Mouse (Mus musculus): Measurements from ENCODE around the gene Dmrtb1.

Gene Dmrtb1

GRCm38 (mm10) chr4:107684130-107684529, at the start of gene Dmrtb1:
Gene Dmrtb1, minus strand, starts transcription at chr4:107684230.
- no peak for DNase-seq (ENCODE audit: extremely low read depth, low read depth, low spot score)

- DNase-seq (ENCODE audit: extremely low read depth, low read depth, low spot score): no peak
Measured at GRCm38 (mm10) chr4:107733603-107734002, 49.6 kb upstream of the Dmrtb1 start.

- no peak for DNase-seq (ENCODE audit: extremely low read depth, low read depth, low spot score)
Measured at GRCm38 (mm10) chr4:107732624-107733023, 48.6 kb upstream of the Dmrtb1 start.

- DNase-seq (ENCODE audit: extremely low read depth, low read depth, low spot score): no peak
Measured at GRCm38 (mm10) chr4:107732182-107732581, 48.2 kb upstream of the Dmrtb1 start.

GRCm38 (mm10) chr4:107731088-107731465, 47.0 kb upstream of the Dmrtb1 start:
- DNase-seq (ENCODE audit: extremely low read depth, low read depth, low spot score): no peak

- no peak for DNase-seq (ENCODE audit: extremely low read depth, low read depth, low spot score)
Measured at GRCm38 (mm10) chr4:107730391-107731087, 46.5 kb upstream of the Dmrtb1 start.

- DNase-seq (ENCODE audit: extremely low read depth, low read depth, low spot score): no peak
Measured at GRCm38 (mm10) chr4:107725432-107725831, 41.4 kb upstream of the Dmrtb1 start.

- no peak for DNase-seq (ENCODE audit: extremely low read depth, low read depth, low spot score)
Measured at GRCm38 (mm10) chr4:107720043-107720830, 36.2 kb upstream of the Dmrtb1 start.

- DNase-seq (ENCODE audit: extremely low read depth, low read depth, low spot score): no peak
Measured at GRCm38 (mm10) chr4:107719161-107719560, 35.1 kb upstream of the Dmrtb1 start.

- DNase-seq (ENCODE audit: extremely low read depth, low read depth, low spot score): no peak
Measured at GRCm38 (mm10) chr4:107718720-107719119, 34.7 kb upstream of the Dmrtb1 start.

- no peak for DNase-seq (ENCODE audit: extremely low read depth, low read depth, low spot score)
Measured at GRCm38 (mm10) chr4:107717718-107718313, 33.8 kb upstream of the Dmrtb1 start.

- no peak for DNase-seq (ENCODE audit: extremely low read depth, low read depth, low spot score)
Measured at GRCm38 (mm10) chr4:107716754-107717299, 32.8 kb upstream of the Dmrtb1 start.

- no peak for DNase-seq (ENCODE audit: extremely low read depth, low read depth, low spot score)
Measured at GRCm38 (mm10) chr4:107706884-107707283, 22.9 kb upstream of the Dmrtb1 start.

GRCm38 (mm10) chr4:107704185-107704584, 20.2 kb upstream of the Dmrtb1 start:
- no peak for DNase-seq (ENCODE audit: extremely low read depth, low read depth, low spot score)

- DNase-seq (ENCODE audit: extremely low read depth, low read depth, low spot score): no peak
Measured at GRCm38 (mm10) chr4:107701679-107702078, 17.6 kb upstream of the Dmrtb1 start.

- DNase-seq (ENCODE audit: extremely low read depth, low read depth, low spot score): no peak
Measured at GRCm38 (mm10) chr4:107701116-107701515, 17.1 kb upstream of the Dmrtb1 start.

GRCm38 (mm10) chr4:107699271-107699670, 15.2 kb upstream of the Dmrtb1 start:
- DNase-seq (ENCODE audit: extremely low read depth, low read depth, low spot score): no peak

- DNase-seq (ENCODE audit: extremely low read depth, low read depth, low spot score): no peak
Measured at GRCm38 (mm10) chr4:107693816-107694215, 9.8 kb upstream of the Dmrtb1 start.

GRCm38 (mm10) chr4:107688213-107688612, 4.2 kb upstream of the Dmrtb1 start:
- DNase-seq (ENCODE audit: extremely low read depth, low read depth, low spot score): no peak

- DNase-seq (ENCODE audit: extremely low read depth, low read depth, low spot score): no peak
Measured at GRCm38 (mm10) chr4:107687127-107687526, 3.1 kb upstream of the Dmrtb1 start.

- no peak for DNase-seq (ENCODE audit: extremely low read depth, low read depth, low spot score)
Measured at GRCm38 (mm10) chr4:107683006-107683756, 849 bp downstream of the Dmrtb1 start.

Data from fat pad, adult 2 months (tissue).